Mouse (Mus musculus) mouse embryonic stem cell (cell line): ENCODE data around the gene Pik3c2g.
"Not testable (repeated sequence)": the region's sequence is repeated elsewhere in the genome, so short reads cannot be mapped to it uniquely, and the experiment has no call there.

Experiments
- in situ Hi-C, 2 experiments: fragments of 300-500 bp; cut with MboI; formaldehyde crosslinking; loops; 1 replicate in 1 of 2; 3 replicates in 1 of 2; pipeline ENCODE4 v1.14.3; 2019 to 2020; ENCODE audit warnings: low sequenced_read_pairs in 2 of 2, low pct_unique_long_range_greater_than_20kb in 1 of 2, mixed read lengths in 1 of 2; ENCODE audit not compliant: unreplicated experiment in 1 of 2

Gene Pik3c2g

GRCm38 (mm10) chr6:139877476-139878361 is 290.7 kb downstream of the Pik3c2g start:
- in situ Hi-C loops = no loop called here

- in situ Hi-C loops = no loop called here
Observed at GRCm38 (mm10) chr6:139878362-139878696, 291.3 kb downstream of the Pik3c2g start.

- in situ Hi-C loops = no loop called here
Observed at GRCm38 (mm10) chr6:139882076-139882475, 295.1 kb downstream of the Pik3c2g start.

- in situ Hi-C loops = no loop called here
Observed at GRCm38 (mm10) chr6:139887175-139887574, 300.2 kb downstream of the Pik3c2g start.

GRCm38 (mm10) chr6:139895637-139896036 is 308.6 kb downstream of the Pik3c2g start:
- in situ Hi-C loops = no loop called here

GRCm38 (mm10) chr6:139899630-139900151 is 312.7 kb downstream of the Pik3c2g start:
- in situ Hi-C loops = no loop called here

- in situ Hi-C loops = no loop called here
Observed at GRCm38 (mm10) chr6:139901801-139902200, 314.8 kb downstream of the Pik3c2g start.

- in situ Hi-C loops = no loop called here
Observed at GRCm38 (mm10) chr6:139907138-139907537, 320.1 kb downstream of the Pik3c2g start.

GRCm38 (mm10) chr6:139908997-139909669 is 322.1 kb downstream of the Pik3c2g start:
- in situ Hi-C loops = no loop called here

GRCm38 (mm10) chr6:139928766-139929165 is 341.7 kb downstream of the Pik3c2g start:
- in situ Hi-C loops = no loop called here

- in situ Hi-C loops = no loop called here
Observed at GRCm38 (mm10) chr6:139934861-139935260, 347.8 kb downstream of the Pik3c2g start.

- in situ Hi-C loops = not testable (repeated sequence)
Observed at GRCm38 (mm10) chr6:139937581-139937980, 350.6 kb downstream of the Pik3c2g start.

- in situ Hi-C loops = no loop called here
Observed at GRCm38 (mm10) chr6:139947106-139947879, 360.3 kb downstream of the Pik3c2g start.

- in situ Hi-C loops = no loop called here
Observed at GRCm38 (mm10) chr6:139953596-139953995, 366.6 kb downstream of the Pik3c2g start.

- in situ Hi-C loops = no loop called here
Observed at GRCm38 (mm10) chr6:139957531-139958241, 370.7 kb downstream of the Pik3c2g start.

- in situ Hi-C loops = no loop called here
Observed at GRCm38 (mm10) chr6:139963775-139964174, 376.8 kb downstream of the Pik3c2g start.

- in situ Hi-C loops = no loop called here
Observed at GRCm38 (mm10) chr6:139964895-139965294, 377.9 kb downstream of the Pik3c2g start.

GRCm38 (mm10) chr6:139966684-139967083 is 379.7 kb downstream of the Pik3c2g start:
- in situ Hi-C loops = no loop called here
